Mouse (Mus musculus) liver, embryonic 14.5 days (tissue): ENCODE measurements at regions not wholly inside any gene's neighbourhood (a gene's known extent, or its start where the extent isn't known, plus 50 kb on each side); places are given as distances from the start of the nearest gene placed in this dataset.

Experiments used
- ATAC-seq: fragments of 200-750 bp; cut with Nextera tagmentation; 2 replicates; pipeline ENCODE4 v1.8.0; 2017; ENCODE audit warnings: moderate number of reproducible peaks, mild to moderate bottlenecking, moderate library complexity; ENCODE audit not compliant: insufficient read depth
- DNase-seq, 3 experiments: peaks; one replicate each; pipeline ENCODE4 v3.0.0-alpha.2; 2012 to 2013; ENCODE audit warnings: low read depth in 3 of 3, low spot score in 3 of 3
- H3K27ac ChIP-seq: fragments of 300-500 bp; sonication (generic); 2 replicates; pipeline ENCODE4 v1.5.1; 2014; ENCODE audit warnings: moderate library complexity, mild to moderate bottlenecking, control low read depth, inconsistent platforms
- H3K27me3 ChIP-seq: fragments of 300-500 bp; sonication (generic); 2 replicates; pipeline ENCODE4 v1.6.1; 2014; ENCODE audit warnings: mild to moderate bottlenecking, low read length, moderate library complexity; ENCODE audit not compliant: control insufficient read depth, insufficient read depth
- H3K36me3 ChIP-seq: fragments of 300-500 bp; sonication (generic); replicated peaks from 2 replicates; pipeline ENCODE4 v1.6.1; 2014; ENCODE audit warnings: low read depth; ENCODE audit not compliant: control insufficient read depth, insufficient read depth
- H3K4me1 ChIP-seq, 2 experiments: fragments of 200-500 bp in 1 of 2; fragments of 300-500 bp in 1 of 2; sonication (generic) in 1 of 2; replicated peaks; 2 replicates each; pipeline ENCODE4 v1.6.1; 2012 to 2014; ENCODE audit warnings: antibody characterized with exemption in 1 of 2, inconsistent platforms in 1 of 2, low read length in 1 of 2; ENCODE audit not compliant: control insufficient read depth in 2 of 2, insufficient read depth in 2 of 2
- H3K4me2 ChIP-seq: fragments of 300-500 bp; sonication (generic); 2 replicates; pipeline ENCODE4 v1.6.1; 2014; ENCODE audit warnings: low read depth, mild to moderate bottlenecking, control low read depth, moderate library complexity
- H3K4me3 ChIP-seq, 2 experiments: fragments of 200-500 bp in 1 of 2; fragments of 300-500 bp in 1 of 2; sonication (generic) in 1 of 2; 2 replicates each; pipeline ENCODE4 v1.5.1; 2012 to 2014; ENCODE audit warnings: low read depth in 2 of 2, low read length in 2 of 2, mild to moderate bottlenecking in 2 of 2, control low read depth in 1 of 2, inconsistent platforms in 1 of 2, moderate library complexity in 1 of 2; ENCODE audit not compliant: insufficient read depth in 1 of 2
- H3K9ac ChIP-seq: fragments of 300-500 bp; sonication (generic); replicated peaks from 2 replicates; pipeline ENCODE4 v1.6.1; 2014; ENCODE audit warnings: mild to moderate bottlenecking, control low read depth, moderate library complexity
- H3K9me3 ChIP-seq: fragments of 300-500 bp; sonication (generic); 2 replicates; pipeline ENCODE4 v1.6.1; 2016; ENCODE audit warnings: low read length, mixed read lengths; ENCODE audit not compliant: control insufficient read depth
- CTCF ChIP-seq: IDR thresholded peaks from 2 replicates; pipeline ENCODE4 v1.5.1; 2016; ENCODE audit warnings: antibody characterized with exemption, low read depth, control low read depth
- EP300 ChIP-seq: IDR thresholded peaks from 2 replicates; pipeline ENCODE4 v1.6.1; 2016; ENCODE audit warnings: antibody characterized with exemption, low read depth
- WGBS: fragments of 180-500 bp; shearing (Covaris S2); extraction: QIAGEN DNeasy Blood & Tissue Kit; methylation state at CpG from one replicate; pipeline ENCODE4 v1.1.7; 2014; ENCODE audit not compliant: insufficient replicate concordance; 5-methylcytosine and 5-hydroxymethylcytosine counted together

- H3K27me3 ChIP-seq = no peaks in the 10 kb centered on the region
These were observed 239.0 kb downstream of the Hhipl2 start for GRCm38 (mm10) chr1:183657043-183657442.

GRCm38 (mm10) chr1:183660541-183660940 lies 242.5 kb downstream of the Hhipl2 start:
- DNase-seq (no peak), ATAC-seq (no peak)
- no peak overlapping the region for H3K9ac ChIP-seq
- H3K36me3 ChIP-seq = no peaks in the 10 kb centered on the region
- no peaks in the 10 kb centered on the region for H3K27me3 ChIP-seq
- H3K4me2 ChIP-seq = no peak overlapping the region
- no peak overlapping the region for H3K4me3 ChIP-seq
- 50% methylated on average over 2 of the region's 2 CpGs for WGBS
- no peaks in the 10 kb centered on the region for H3K4me1 ChIP-seq
- TF ChIP-seq EP300 = no peak
- no peaks in the 10 kb centered on the region for H3K9me3 ChIP-seq
- H3K27ac ChIP-seq = no peak overlapping the region

More at GRCm38 (mm10) chr1:183657043-183657442, 239.0 kb downstream of the Hhipl2 start:
- no peak overlapping the region for H3K27ac ChIP-seq
- TF ChIP-seq CTCF (peak; percentile 71), EP300 (no peak)
- H3K4me3 ChIP-seq = no peak overlapping the region
- ATAC-seq (no peak), DNase-seq (peak in 1 of 3 experiments; percentile 1)
- no peaks in the 10 kb centered on the region for H3K36me3 ChIP-seq
- H3K9ac ChIP-seq = no peak overlapping the region
- WGBS = 46% methylated on average over 5 of the region's 5 CpGs
- no peak overlapping the region for H3K4me2 ChIP-seq
- H3K9me3 ChIP-seq = no peaks in the 10 kb centered on the region
- no peaks in the 10 kb centered on the region for H3K4me1 ChIP-seq

GRCm38 (mm10) chr1:183662369-183663043 lies 244.5 kb downstream of the Hhipl2 start:
- Histone ChIP-seq H3K9ac (no peak overlapping the region), H3K4me1 (no peaks in the 10 kb centered on the region), H3K4me2 (no peak overlapping the region), H3K27ac (no peak overlapping the region), H3K27me3 (no peaks in the 10 kb centered on the region), H3K4me3 (no peak overlapping the region), H3K9me3 (no peaks in the 10 kb centered on the region), H3K36me3 (no peaks in the 10 kb centered on the region)
- DNase-seq = no peak
- TF ChIP-seq EP300 (no peak), CTCF (no peak)
- ATAC-seq = no peak
- 74% methylated on average over 15 of the region's 15 CpGs for WGBS

- whole genome bisulfite sequencing = 69% methylated on average over 8 of the region's 8 CpGs
- Histone ChIP-seq H3K9me3 (no peaks in the 10 kb centered on the region), H3K4me2 (no peak overlapping the region), H3K27me3 (no peaks in the 10 kb centered on the region), H3K4me3 (no peak overlapping the region), H3K4me1 (no peaks in the 10 kb centered on the region), H3K36me3 (no peaks in the 10 kb centered on the region), H3K9ac (no peak overlapping the region), H3K27ac (no peak overlapping the region)
- DNase-seq (no peak), ATAC-seq (no peak)
- TF ChIP-seq CTCF (no peak), EP300 (no peak)
These were observed 251.3 kb downstream of the Hhipl2 start for GRCm38 (mm10) chr1:183669271-183669670.

GRCm38 (mm10) chr1:183669674-183670073 lies 251.7 kb downstream of the Hhipl2 start:
- ATAC-seq = no peak
- Histone ChIP-seq H3K27me3 (no peaks in the 10 kb centered on the region), H3K9ac (no peak overlapping the region), H3K4me2 (no peak overlapping the region), H3K9me3 (no peaks in the 10 kb centered on the region), H3K4me3 (no peak overlapping the region), H3K36me3 (no peaks in the 10 kb centered on the region), H3K27ac (no peak overlapping the region), H3K4me1 (no peaks in the 10 kb centered on the region)
- no peak for TF ChIP-seq CTCF
- no peak for TF ChIP-seq EP300
- 48% methylated on average over 11 of the region's 11 CpGs for WGBS
- no peak for DNase-seq
